Mouse (Mus musculus) neural tube, embryonic 11.5 days (tissue): ENCODE data around the gene Plekha1. TPM values are rescaled to one million over a fixed set of nuclear protein-coding genes. Genes with fewer than 3 reads are reported as not detected.

Source experiments
- ATAC-seq: fragments of 200-750 bp; cut with Nextera tagmentation; 2 replicates; pipeline ENCODE4 v1.8.0; 2017; ENCODE audit warnings: moderate number of reproducible peaks, mild to moderate bottlenecking, moderate TSS enrichment, moderate library complexity; ENCODE audit not compliant: insufficient read depth, low FRiP score, low TSS enrichment
- DNase-seq: peaks from one replicate; pipeline ENCODE4 v3.0.0-alpha.2; 2015; ENCODE audit warnings: low spot score
- H3K27ac ChIP-seq: fragments of 300-500 bp; sonication (generic); 2 replicates; pipeline ENCODE4 v1.5.1; 2014; ENCODE audit warnings: low read depth, mild to moderate bottlenecking, low read length
- H3K27me3 ChIP-seq: fragments of 300-500 bp; sonication (generic); 2 replicates; pipeline ENCODE4 v1.6.1; 2014; ENCODE audit warnings: mild to moderate bottlenecking, low read length, mixed read lengths; ENCODE audit not compliant: control insufficient read depth, insufficient read depth
- H3K36me3 ChIP-seq: fragments of 300-500 bp; sonication (generic); 2 replicates; pipeline ENCODE4 v1.6.1; 2014; ENCODE audit warnings: mild to moderate bottlenecking, low read length, moderate library complexity, mixed read lengths; ENCODE audit not compliant: control insufficient read depth, insufficient read depth
- H3K4me1 ChIP-seq: fragments of 300-500 bp; sonication (generic); 2 replicates; pipeline ENCODE4 v1.6.1; 2014; ENCODE audit warnings: low read length, mixed read lengths; ENCODE audit not compliant: control insufficient read depth, insufficient read depth
- H3K4me2 ChIP-seq: fragments of 300-500 bp; sonication (generic); 2 replicates; pipeline ENCODE4 v1.6.1; 2014; ENCODE audit warnings: low read depth, mild to moderate bottlenecking, moderate library complexity
- H3K4me3 ChIP-seq: fragments of 300-500 bp; sonication (generic); 2 replicates; pipeline ENCODE4 v1.5.1; 2014; ENCODE audit warnings: low read depth, low read length
- H3K9ac ChIP-seq: fragments of 300-500 bp; sonication (generic); 2 replicates; pipeline ENCODE4 v1.6.1; 2014; ENCODE audit warnings: mild to moderate bottlenecking, low read length
- H3K9me3 ChIP-seq: fragments of 300-500 bp; sonication (generic); 2 replicates; pipeline ENCODE4 v1.6.1; 2016; ENCODE audit warnings: low read length; ENCODE audit not compliant: control insufficient read depth
- WGBS: fragments of 180-500 bp; shearing (Covaris S2); extraction: QIAGEN DNeasy Blood & Tissue Kit; methylation state at CpG from one replicate; pipeline ENCODE4 v1.1.7; 2014; 5-methylcytosine and 5-hydroxymethylcytosine counted together
- polyA plus RNA-seq: library from polyadenylated mRNA; unstranded; fragments of >200 nt; fragmentation: Nextera tagmentation; extraction: Ambion mirVana; gene quantifications from 2 replicates; pipeline ENCODE4 v1.2.1, GENCODE M21; 2014

Plekha1 gene
- polyA plus RNA-seq, 1 experiment from 2014 or later: 44.2 TPM

DNA sequence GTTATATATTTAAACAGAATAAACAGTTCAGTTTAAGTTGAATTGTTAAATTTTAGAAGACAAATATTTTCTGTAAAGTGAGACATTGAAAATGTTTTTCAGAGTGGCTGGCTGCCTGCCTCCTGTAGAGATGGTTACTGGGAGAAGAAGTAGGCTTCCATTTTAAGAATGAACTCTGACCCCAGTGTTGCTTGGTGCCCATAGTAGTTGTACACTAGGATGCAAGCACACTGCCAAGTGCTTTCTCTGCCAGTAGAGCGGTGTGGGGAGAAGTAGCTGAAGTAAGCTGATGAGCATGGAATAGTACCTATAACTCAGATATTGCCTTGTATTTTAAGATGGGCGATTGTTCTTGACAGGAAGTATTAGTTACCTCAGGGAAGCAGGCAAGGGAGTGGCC, 18.6 kb downstream of the Plekha1 start:
- 90% methylated on average over 2 of the region's 2 CpGs for WGBS
- no peaks in the 10 kb centered on the region for H3K27me3 ChIP-seq
- H3K4me3 ChIP-seq: no peak overlapping the region
- ATAC-seq: no peak
- no peaks in the 10 kb centered on the region for H3K9me3 ChIP-seq
- no peak overlapping the region for H3K9ac ChIP-seq
- DNase-seq: no peak
- no peaks in the 10 kb centered on the region for H3K4me1 ChIP-seq
- no peak overlapping the region for H3K4me2 ChIP-seq
- H3K27ac ChIP-seq: no peak overlapping the region
- H3K36me3 ChIP-seq: no peaks in the 10 kb centered on the region; the same call in 1 of the 2 replicates

DNA sequence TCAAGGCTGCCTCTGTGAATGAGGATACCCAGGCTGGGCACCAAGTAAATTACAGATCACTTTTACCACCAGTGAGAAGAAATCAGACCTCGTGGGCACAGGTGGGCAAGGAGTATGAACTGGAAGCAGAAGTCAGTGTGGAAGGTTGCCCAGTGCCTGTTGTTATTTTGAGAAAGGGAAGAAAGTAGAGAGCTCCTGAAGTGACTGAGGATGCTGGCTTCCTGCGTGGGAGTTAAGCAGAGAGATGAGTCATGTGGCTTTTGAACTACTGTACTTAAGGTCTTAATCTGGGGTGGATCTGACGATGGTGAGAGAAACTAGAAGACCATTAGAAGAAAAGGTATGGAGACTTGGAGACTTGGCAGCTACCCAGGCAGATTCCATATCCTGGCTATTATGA, 20.7 kb downstream of the Plekha1 start:
- no peak overlapping the region for H3K4me3 ChIP-seq
- no peaks in the 10 kb centered on the region; the same call in 1 of the 2 replicates for H3K36me3 ChIP-seq
- no peaks in the 10 kb centered on the region for H3K4me1 ChIP-seq
- WGBS: 87% methylated on average over 3 of the region's 3 CpGs
- H3K27ac ChIP-seq: no peak overlapping the region
- no peak overlapping the region for H3K9ac ChIP-seq
- no peaks in the 10 kb centered on the region for H3K27me3 ChIP-seq
- no peak for ATAC-seq
- no peak for DNase-seq
- no peaks in the 10 kb centered on the region for H3K9me3 ChIP-seq
- no peak overlapping the region for H3K4me2 ChIP-seq

DNA sequence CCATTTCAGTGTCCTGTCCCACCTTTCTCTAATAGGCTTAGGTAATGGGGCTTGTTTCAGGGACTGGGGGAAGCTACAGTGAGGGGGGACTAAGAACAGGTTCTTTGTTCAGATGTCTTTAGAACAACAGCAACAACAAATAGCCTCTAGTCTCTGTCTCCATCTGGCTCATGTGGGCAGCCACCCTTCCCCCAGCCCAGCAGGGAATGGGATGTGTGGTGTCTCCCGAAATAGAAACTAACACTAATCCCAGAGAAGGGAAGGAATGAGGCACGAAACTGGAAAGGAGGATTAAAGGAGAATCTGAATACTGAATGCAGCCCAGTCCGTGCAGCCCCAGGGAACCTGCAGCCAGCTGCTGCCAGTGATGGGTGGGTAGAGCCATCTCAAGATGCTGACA, 22.4 kb downstream of the Plekha1 start:
- WGBS: 43% methylated on average over 3 of the region's 3 CpGs
- H3K27me3 ChIP-seq: no peaks in the 10 kb centered on the region
- H3K4me3 ChIP-seq: no peak overlapping the region
- H3K9ac ChIP-seq: no peak overlapping the region
- H3K4me1 ChIP-seq: no peaks in the 10 kb centered on the region
- no peak overlapping the region for H3K4me2 ChIP-seq
- H3K27ac ChIP-seq: no peak overlapping the region
- H3K36me3 ChIP-seq: no peaks in the 10 kb centered on the region; the same call in 1 of the 2 replicates
- DNase-seq (peak; percentile 13), ATAC-seq (no peak)
- H3K9me3 ChIP-seq: no peaks in the 10 kb centered on the region

DNA sequence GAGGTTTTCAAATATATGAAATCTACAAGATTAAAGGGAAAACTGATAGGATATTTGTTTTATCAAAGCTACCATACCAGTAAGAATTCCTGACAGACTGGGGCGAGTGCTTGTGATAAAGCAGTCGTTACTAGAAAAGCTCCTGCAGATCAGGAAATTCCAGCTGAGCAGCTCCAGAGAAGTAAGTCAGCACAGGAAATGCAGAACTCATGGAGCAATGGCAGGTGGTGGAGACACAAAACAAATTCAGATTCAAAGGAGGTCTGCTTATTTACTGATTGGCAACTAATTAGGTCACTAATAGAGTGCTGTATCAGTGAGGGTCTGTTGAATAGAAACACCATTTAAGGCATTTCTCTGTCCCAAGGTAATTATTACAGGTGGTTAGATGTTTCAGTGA, 25.3 kb downstream of the Plekha1 start:
- Histone ChIP-seq H3K4me1 (no peaks in the 10 kb centered on the region), H3K9me3 (no peaks in the 10 kb centered on the region), H3K27me3 (no peaks in the 10 kb centered on the region), H3K4me2 (no peak overlapping the region), H3K9ac (no peak overlapping the region), H3K27ac (no peak overlapping the region), H3K36me3 (no peaks in the 10 kb centered on the region; the same call in 1 of the 2 replicates), H3K4me3 (no peak overlapping the region)
- 31% methylated on average over 2 of the region's 2 CpGs for WGBS
- ATAC-seq: no peak
- DNase-seq: no peak

DNA sequence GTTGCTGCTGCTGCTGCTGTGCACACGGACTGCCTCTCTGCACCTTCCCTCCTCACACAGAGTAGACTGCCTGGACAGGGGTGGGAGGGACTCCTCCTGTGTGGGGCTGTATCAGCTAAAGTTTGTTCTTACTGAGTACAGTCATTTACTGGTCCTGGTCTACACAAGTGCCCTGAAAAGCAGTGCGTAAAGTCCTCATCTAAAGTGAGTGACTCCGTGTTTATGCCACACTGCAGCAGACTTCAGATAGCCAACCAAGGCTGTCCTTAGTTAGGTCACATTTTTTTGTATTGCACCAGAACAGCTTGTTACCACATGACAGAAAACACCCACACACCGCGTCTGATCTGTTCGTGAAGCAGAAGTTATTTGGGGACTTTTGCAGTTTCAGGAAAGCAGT, 27.4 kb downstream of the Plekha1 start:
- Histone ChIP-seq H3K4me3 (no peak overlapping the region), H3K4me2 (no peak overlapping the region), H3K4me1 (no peaks in the 10 kb centered on the region), H3K27me3 (no peaks in the 10 kb centered on the region), H3K9me3 (no peaks in the 10 kb centered on the region), H3K36me3 (no peaks in the 10 kb centered on the region), H3K9ac (no peak overlapping the region), H3K27ac (no peak overlapping the region)
- no peak for DNase-seq
- WGBS: 83% methylated on average over 6 of the region's 6 CpGs
- ATAC-seq: no peak

DNA sequence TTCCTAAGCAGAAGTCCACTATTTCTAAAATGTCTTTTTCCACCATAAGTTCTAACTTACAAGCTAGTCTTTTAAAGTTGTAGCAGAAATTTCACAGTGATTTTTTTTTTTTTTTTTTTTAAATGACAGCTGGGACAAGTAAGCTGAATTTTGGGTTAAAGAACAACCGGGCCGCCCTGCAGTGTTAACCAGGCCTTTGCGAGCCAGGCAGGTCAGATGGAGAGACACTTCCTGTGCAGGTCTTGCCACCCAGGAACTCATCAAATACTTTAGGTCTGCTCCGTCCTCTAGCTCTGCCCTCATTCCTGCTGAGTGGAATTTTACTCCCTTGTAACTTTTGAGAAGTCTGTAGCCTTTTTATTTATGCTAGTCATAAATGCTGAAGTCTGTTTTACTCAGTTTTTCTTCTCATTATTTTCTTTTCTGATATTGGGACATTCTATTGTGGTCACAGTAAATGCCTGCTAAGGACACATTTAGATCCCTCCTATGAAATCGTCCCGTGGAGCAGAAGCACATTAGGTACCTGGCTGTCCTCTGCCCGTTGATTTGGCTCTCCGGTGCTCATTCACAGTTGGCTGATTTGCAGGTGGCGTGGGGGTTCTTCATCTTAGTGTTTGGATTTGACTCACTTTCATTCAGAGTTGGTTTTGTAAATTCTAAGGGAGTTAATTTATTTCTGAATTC, 29.5 kb downstream of the Plekha1 start:
- DNase-seq (no peak), ATAC-seq (no peak)
- Histone ChIP-seq H3K4me1 (no peaks in the 10 kb centered on the region), H3K27me3 (no peaks in the 10 kb centered on the region), H3K36me3 (no peaks in the 10 kb centered on the region), H3K4me2 (no peak overlapping the region), H3K9ac (no peak overlapping the region), H3K4me3 (no peak overlapping the region), H3K9me3 (no peaks in the 10 kb centered on the region), H3K27ac (no peak overlapping the region)
- 87% methylated on average over 9 of the region's 9 CpGs for WGBS

DNA sequence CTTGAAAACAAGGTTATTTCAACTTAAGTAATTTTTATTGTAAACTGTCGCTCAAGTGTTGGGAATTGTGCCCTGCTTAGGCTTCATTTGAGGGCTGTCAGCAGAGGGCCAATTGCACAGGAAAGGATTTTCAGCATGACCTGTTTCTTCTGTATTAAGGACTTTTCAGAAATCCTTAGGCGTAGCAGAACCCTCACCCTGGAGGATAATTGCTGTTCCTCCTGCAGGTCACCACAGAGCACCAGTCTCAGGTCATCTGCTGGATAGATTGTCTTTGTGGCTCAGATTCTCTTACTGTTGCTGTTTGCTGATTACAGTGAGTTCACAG, 30.0 kb downstream of the Plekha1 start:
- 75% methylated on average over 2 of the region's 2 CpGs for WGBS
- H3K27me3 ChIP-seq: no peaks in the 10 kb centered on the region
- no peak overlapping the region for H3K9ac ChIP-seq
- H3K36me3 ChIP-seq: no peaks in the 10 kb centered on the region
- ATAC-seq (no peak), DNase-seq (no peak)
- no peaks in the 10 kb centered on the region for H3K4me1 ChIP-seq
- H3K4me2 ChIP-seq: no peak overlapping the region
- H3K27ac ChIP-seq: no peak overlapping the region
- H3K9me3 ChIP-seq: no peaks in the 10 kb centered on the region
- H3K4me3 ChIP-seq: no peak overlapping the region

DNA sequence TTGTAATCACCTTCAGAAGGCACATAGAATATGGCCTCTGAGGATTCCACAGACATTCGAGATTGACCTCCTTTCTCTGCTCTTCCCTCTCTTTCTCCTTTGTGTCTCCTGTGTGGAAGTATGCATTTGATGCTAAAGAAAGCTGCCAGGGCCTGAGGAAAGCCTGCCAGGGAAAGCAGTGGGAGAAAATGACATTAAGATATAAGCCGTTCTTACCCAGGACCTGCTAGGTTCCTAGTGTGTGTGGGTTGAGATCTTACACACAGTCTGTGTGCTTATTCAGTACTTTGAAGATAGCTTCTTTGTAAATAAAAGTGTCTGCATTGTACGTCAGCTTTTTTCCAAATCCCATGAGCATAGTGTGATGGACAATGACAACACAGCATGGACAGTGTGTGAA, 30.5 kb downstream of the Plekha1 start:
- H3K27me3 ChIP-seq: no peaks in the 10 kb centered on the region
- no peak for ATAC-seq
- WGBS: 82% methylated on average over 3 of the region's 3 CpGs

DNA sequence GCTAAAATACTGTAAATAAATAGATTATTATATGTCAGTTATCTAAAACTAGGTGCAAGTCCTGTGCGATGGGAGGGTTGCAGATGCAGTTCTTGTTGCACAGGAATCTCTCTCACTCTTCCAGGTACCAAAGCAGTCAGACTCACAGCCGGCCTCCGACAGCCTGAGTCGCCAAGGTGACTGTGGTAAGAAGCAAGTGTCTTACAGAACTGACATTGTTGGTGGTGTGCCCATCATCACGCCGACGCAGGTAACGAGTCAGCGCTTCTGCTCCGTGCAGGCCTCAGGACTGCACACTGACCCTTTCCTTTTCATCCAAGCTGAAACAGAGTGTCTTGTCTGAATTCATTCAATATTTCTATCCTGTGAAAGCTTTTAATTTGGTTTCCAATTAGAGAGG, 31.6 kb downstream of the Plekha1 start:
- H3K27me3 ChIP-seq: no peaks in the 10 kb centered on the region
- WGBS: 94% methylated on average over 10 of the region's 10 CpGs
- H3K4me2 ChIP-seq: no peak overlapping the region
- H3K27ac ChIP-seq: no peak overlapping the region
- no peak overlapping the region for H3K4me3 ChIP-seq
- no peaks in the 10 kb centered on the region for H3K9me3 ChIP-seq
- H3K9ac ChIP-seq: no peak overlapping the region
- no peak for DNase-seq
- H3K4me1 ChIP-seq: no peaks in the 10 kb centered on the region
- H3K36me3 ChIP-seq: no peaks in the 10 kb centered on the region
- no peak for ATAC-seq

More for the DNA sequence above, 30.5 kb downstream of the Plekha1 start:
- Histone ChIP-seq H3K27ac (no peak overlapping the region), H3K9ac (no peak overlapping the region), H3K9me3 (no peaks in the 10 kb centered on the region), H3K4me2 (no peak overlapping the region), H3K4me3 (no peak overlapping the region), H3K4me1 (no peaks in the 10 kb centered on the region), H3K36me3 (no peaks in the 10 kb centered on the region)
- no peak for DNase-seq
